Mouse (Mus musculus) lung, embryonic 15.5 days (tissue): ENCODE measurements around the gene Arhgdib. TPM values are rescaled to one million over a fixed set of nuclear protein-coding genes. Genes with fewer than 3 reads are reported as not detected.
A peak's percentile ranks its signal among the peaks of the same experiment; 100 is the strongest.

Experiments
- ATAC-seq: fragments of 200-750 bp; cut with Nextera tagmentation; 2 replicates; pipeline ENCODE4 v1.8.0; 2017; ENCODE audit warnings: moderate number of reproducible peaks, borderline replicate concordance; ENCODE audit not compliant: low FRiP score, low TSS enrichment; ENCODE audit errors: extremely low read depth
- H3K27ac ChIP-seq: fragments of 300-500 bp; sonication (generic); 2 replicates; pipeline ENCODE4 v1.5.1; 2015; ENCODE audit warnings: moderate library complexity, mild to moderate bottlenecking, inconsistent platforms
- H3K27me3 ChIP-seq: fragments of 300-500 bp; sonication (generic); 2 replicates; pipeline ENCODE4 v1.6.1; 2015; ENCODE audit warnings: inconsistent platforms
- H3K36me3 ChIP-seq: fragments of 300-500 bp; sonication (generic); 2 replicates; pipeline ENCODE4 v1.6.1; 2015; ENCODE audit warnings: inconsistent platforms
- H3K4me1 ChIP-seq: fragments of 300-500 bp; sonication (generic); 2 replicates; pipeline ENCODE4 v1.6.1; 2015; ENCODE audit warnings: inconsistent platforms
- H3K4me2 ChIP-seq: fragments of 300-500 bp; sonication (generic); 2 replicates; pipeline ENCODE4 v1.6.1; 2015; ENCODE audit warnings: inconsistent platforms, mild to moderate bottlenecking, moderate library complexity
- H3K4me3 ChIP-seq: fragments of 300-500 bp; sonication (generic); 2 replicates; pipeline ENCODE4 v1.5.1; 2015; ENCODE audit warnings: mild to moderate bottlenecking, inconsistent platforms
- H3K9ac ChIP-seq: fragments of 300-500 bp; sonication (generic); 2 replicates; pipeline ENCODE4 v1.6.1; 2015; ENCODE audit warnings: inconsistent platforms
- H3K9me3 ChIP-seq: fragments of 300-500 bp; sonication (generic); 2 replicates; pipeline ENCODE4 v1.6.1; 2016; ENCODE audit warnings: inconsistent platforms
- WGBS: fragments of 180-500 bp; shearing (Covaris S2); methylation state at CpG from one replicate; pipeline ENCODE4 v1.1.7; 2015; 5-methylcytosine and 5-hydroxymethylcytosine counted together
- polyA plus RNA-seq: library from polyadenylated mRNA; unstranded; fragments of >200 nt; fragmentation: Nextera tagmentation; extraction: Ambion mirVana; gene quantifications from 2 replicates; pipeline ENCODE4 v1.2.1, GENCODE M21; 2015

Arhgdib gene
- polyA plus RNA-seq, 1 experiment from 2014 or later, result 82.9 TPM

GRCm38 (mm10) chr6:136915721-136916395, 25.8 kb downstream of the Arhgdib start:
- Histone ChIP-seq H3K36me3 (no peaks in the 10 kb centered on the region), H3K4me2 (no peak overlapping the region), H3K4me1 (peaks cover 28% of the 10 kb centered on the region), H3K27me3 (no peaks in the 10 kb centered on the region), H3K27ac (0 out of 2 replicates have a peak overlapping the region, but pooled peaks have one; percentile 39), H3K9me3 (no peaks in the 10 kb centered on the region), H3K4me3 (no peak overlapping the region), H3K9ac (no peak overlapping the region)
- 65% methylated on average over 8 of the region's 8 CpGs for WGBS
- ATAC-seq, result no peak

- H3K27ac ChIP-seq, result peak overlapping the region; percentile 80; the same call in 1 of the 2 replicates
- WGBS, result 91% methylated on average over 6 of the region's 6 CpGs
Observed at GRCm38 (mm10) chr6:136914234-136914633, 27.5 kb downstream of the Arhgdib start.

GRCm38 (mm10) chr6:136913384-136914126, 28.1 kb downstream of the Arhgdib start:
- no peaks in the 10 kb centered on the region for H3K36me3 ChIP-seq
- peaks cover 42% of the 10 kb centered on the region for H3K4me1 ChIP-seq
- no peaks in the 10 kb centered on the region for H3K27me3 ChIP-seq
- no peak overlapping the region for H3K9ac ChIP-seq
- peak overlapping the region; percentile 80 for H3K27ac ChIP-seq
- H3K4me2 ChIP-seq, result peak overlapping the region; percentile 46
- ATAC-seq, result peak; percentile 29
- 8% methylated on average over 18 of the region's 18 CpGs for WGBS
- H3K4me3 ChIP-seq, result no peak overlapping the region
- no peaks in the 10 kb centered on the region for H3K9me3 ChIP-seq

More at GRCm38 (mm10) chr6:136914234-136914633, 27.5 kb downstream of the Arhgdib start:
- peaks cover 40% of the 10 kb centered on the region for H3K4me1 ChIP-seq
- no peaks in the 10 kb centered on the region for H3K27me3 ChIP-seq
- no peak for ATAC-seq
- no peak overlapping the region for H3K4me3 ChIP-seq
- H3K9me3 ChIP-seq, result no peaks in the 10 kb centered on the region
- H3K36me3 ChIP-seq, result no peaks in the 10 kb centered on the region
- no peak overlapping the region for H3K9ac ChIP-seq
- H3K4me2 ChIP-seq, result no peak overlapping the region

GRCm38 (mm10) chr6:136912751-136913265, 28.9 kb downstream of the Arhgdib start:
- no peak overlapping the region for H3K4me3 ChIP-seq
- H3K36me3 ChIP-seq, result no peaks in the 10 kb centered on the region
- H3K27me3 ChIP-seq, result no peaks in the 10 kb centered on the region
- no peak overlapping the region for H3K9ac ChIP-seq
- WGBS, result 81% methylated on average over 1 of the region's 2 CpGs
- H3K9me3 ChIP-seq, result no peaks in the 10 kb centered on the region
- no peak for ATAC-seq
- H3K4me1 ChIP-seq, result peaks cover 41% of the 10 kb centered on the region
- H3K4me2 ChIP-seq, result no peak overlapping the region
- peak overlapping the region; percentile 37; the same call in 1 of the 2 replicates for H3K27ac ChIP-seq

GRCm38 (mm10) chr6:136910247-136910890, 31.3 kb downstream of the Arhgdib start:
- Histone ChIP-seq H3K27me3 (no peaks in the 10 kb centered on the region), H3K36me3 (no peaks in the 10 kb centered on the region), H3K9me3 (no peaks in the 10 kb centered on the region), H3K9ac (no peak overlapping the region), H3K4me2 (no peak overlapping the region), H3K27ac (peak overlapping the region; percentile 82), H3K4me3 (no peak overlapping the region), H3K4me1 (peaks cover 64% of the 10 kb centered on the region)
- WGBS, result 44% methylated on average over 9 of the region's 9 CpGs
- ATAC-seq, result peak; percentile 53; the same call in 1 of the 2 replicates

- no peak overlapping the region for H3K4me2 ChIP-seq
- H3K36me3 ChIP-seq, result no peaks in the 10 kb centered on the region
- H3K27ac ChIP-seq, result peak overlapping the region; percentile 53
- H3K27me3 ChIP-seq, result no peaks in the 10 kb centered on the region
- ATAC-seq, result peak; percentile 7; the same call in 1 of the 2 replicates
- H3K9me3 ChIP-seq, result no peaks in the 10 kb centered on the region
- no peak overlapping the region for H3K4me3 ChIP-seq
- H3K9ac ChIP-seq, result no peak overlapping the region
- WGBS, result 63% methylated on average over 10 of the region's 10 CpGs
- peaks cover 52% of the 10 kb centered on the region for H3K4me1 ChIP-seq
Observed at GRCm38 (mm10) chr6:136906937-136907293, 34.8 kb downstream of the Arhgdib start.

- no peak overlapping the region for H3K4me2 ChIP-seq
- no peaks in the 10 kb centered on the region for H3K9me3 ChIP-seq
- ATAC-seq, result no peak
- H3K27ac ChIP-seq, result peak overlapping the region; percentile 53
- H3K4me3 ChIP-seq, result no peak overlapping the region
- no peak overlapping the region for H3K9ac ChIP-seq
- H3K36me3 ChIP-seq, result no peaks in the 10 kb centered on the region
- H3K27me3 ChIP-seq, result no peaks in the 10 kb centered on the region
- peaks cover 48% of the 10 kb centered on the region for H3K4me1 ChIP-seq
- 58% methylated on average over 19 of the region's 19 CpGs for WGBS
Observed at GRCm38 (mm10) chr6:136906283-136906936, 35.3 kb downstream of the Arhgdib start.

- no peaks in the 10 kb centered on the region for H3K27me3 ChIP-seq
- peak overlapping the region; percentile 69 for H3K27ac ChIP-seq
- no peaks in the 10 kb centered on the region for H3K9me3 ChIP-seq
- peaks cover 38% of the 10 kb centered on the region for H3K4me1 ChIP-seq
- ATAC-seq, result no peak
- no peaks in the 10 kb centered on the region for H3K36me3 ChIP-seq
- no peak overlapping the region for H3K4me3 ChIP-seq
- no peak overlapping the region for H3K9ac ChIP-seq
- no peak overlapping the region for H3K4me2 ChIP-seq
- 46% methylated on average over 8 of the region's 8 CpGs for WGBS
Observed at GRCm38 (mm10) chr6:136903885-136904470, 37.7 kb downstream of the Arhgdib start.

- H3K4me2 ChIP-seq, result no peak overlapping the region
- no peaks in the 10 kb centered on the region for H3K9me3 ChIP-seq
- H3K27ac ChIP-seq, result no peak overlapping the region
- no peaks in the 10 kb centered on the region for H3K36me3 ChIP-seq
- H3K4me1 ChIP-seq, result peaks cover 46% of the 10 kb centered on the region
- no peak for ATAC-seq
- WGBS, result 86% methylated on average over 9 of the region's 9 CpGs
- H3K27me3 ChIP-seq, result no peaks in the 10 kb centered on the region
- H3K9ac ChIP-seq, result no peak overlapping the region
- H3K4me3 ChIP-seq, result no peak overlapping the region
Observed at GRCm38 (mm10) chr6:136902527-136902926, 39.2 kb downstream of the Arhgdib start.

- Histone ChIP-seq H3K36me3 (no peaks in the 10 kb centered on the region), H3K27ac (0 out of 2 replicates have a peak overlapping the region, but pooled peaks have one; percentile 6), H3K27me3 (no peaks in the 10 kb centered on the region), H3K9me3 (no peaks in the 10 kb centered on the region), H3K9ac (no peak overlapping the region), H3K4me2 (no peak overlapping the region), H3K4me1 (peaks cover 43% of the 10 kb centered on the region), H3K4me3 (no peak overlapping the region)
- 59% methylated on average over 2 of the region's 2 CpGs for WGBS
- ATAC-seq, result no peak
Observed at GRCm38 (mm10) chr6:136901010-136901409, 40.7 kb downstream of the Arhgdib start.

- no peak overlapping the region for H3K4me2 ChIP-seq
- no peak overlapping the region for H3K9ac ChIP-seq
- H3K36me3 ChIP-seq, result no peaks in the 10 kb centered on the region
- H3K4me1 ChIP-seq, result peaks cover 42% of the 10 kb centered on the region
- H3K27ac ChIP-seq, result 0 out of 2 replicates have a peak overlapping the region, but pooled peaks have one; percentile 15
- no peaks in the 10 kb centered on the region for H3K9me3 ChIP-seq
- no peak for ATAC-seq
- WGBS, result 31% methylated on average over 4 of the region's 4 CpGs
- no peak overlapping the region for H3K4me3 ChIP-seq
- H3K27me3 ChIP-seq, result no peaks in the 10 kb centered on the region
Observed at GRCm38 (mm10) chr6:136900369-136901009, 41.2 kb downstream of the Arhgdib start.
